Mouse (Mus musculus): ENCODE results near the gene Wdr70.

GRCm38 (mm10) chr15:8108966-8109743 is 10.1 kb upstream of the Wdr70 start, which contains the start of gene Nup155:
- TF ChIP-seq EP300 (IDR thresholded peaks at IDR 0.05) = no peak
- TF ChIP-seq CTCF (IDR thresholded peaks at IDR 0.05) = no peak
